Mouse (Mus musculus): Measurements from ENCODE around the gene Leprot. TPM values are rescaled to one million over a fixed set of nuclear protein-coding genes. Genes with fewer than 3 reads are reported as not detected.

Leprot gene
- total and polyA plus RNA-seq, 3 experiments: 51.5 to 51.7 TPM; not detected in 1

- no peak for TF ChIP-seq TCF12 (IDR thresholded peaks at IDR 0.05; ENCODE audit: low read depth, low read length)
- no peaks in the 10 kb centered on the region for H3K79me2 ChIP-seq (ENCODE audit: control insufficient read depth, insufficient read depth, low read length, poor library complexity)
- H3K4me3 ChIP-seq (ENCODE audit: control insufficient read depth in 1 of 2, insufficient read depth in 1 of 2, low read depth in 2 of 2, low read length in 2 of 2): no peak overlapping the region
- H3K4me1 ChIP-seq (ENCODE audit: control insufficient read depth in 1 of 2, insufficient read depth in 2 of 2, low read length in 2 of 2): no peaks in the 10 kb centered on the region
- no peak overlapping the region for H3K27ac ChIP-seq (ENCODE audit: control insufficient read depth, low read depth, low read length)
- no peak overlapping the region for H3K9ac ChIP-seq (ENCODE audit: control insufficient read depth, low read depth, low read length, poor library complexity, severe bottlenecking)
- H3K36me3 ChIP-seq (ENCODE audit: control insufficient read depth in 1 of 2, insufficient read depth in 2 of 2, low read length in 2 of 2): no peaks in the 10 kb centered on the region
- no peaks in the 10 kb centered on the region for H3K9me3 ChIP-seq (replicated peaks; ENCODE audit: insufficient read depth, low read length)
- no peaks in the 10 kb centered on the region for H3K27me3 ChIP-seq (ENCODE audit: control insufficient read depth in 1 of 2, insufficient read depth in 2 of 2, low read length in 2 of 2)
- DNase-seq (ENCODE audit: low read depth, low spot score): no peak
Observed at GRCm38 (mm10) chr4:101689241-101689640, 41.7 kb downstream of the Leprot start.

- H3K79me2 ChIP-seq (ENCODE audit: control insufficient read depth, insufficient read depth, low read length, poor library complexity): no peaks in the 10 kb centered on the region
- no peaks in the 10 kb centered on the region for H3K4me1 ChIP-seq (ENCODE audit: control insufficient read depth in 1 of 2, insufficient read depth in 2 of 2, low read length in 2 of 2)
- H3K27ac ChIP-seq (ENCODE audit: control insufficient read depth, low read depth, low read length): no peak overlapping the region
- no peaks in the 10 kb centered on the region for H3K9me3 ChIP-seq (replicated peaks; ENCODE audit: insufficient read depth, low read length)
- H3K4me3 ChIP-seq (ENCODE audit: control insufficient read depth in 1 of 2, insufficient read depth in 1 of 2, low read depth in 2 of 2, low read length in 2 of 2): no peak overlapping the region
- H3K9ac ChIP-seq (ENCODE audit: control insufficient read depth, low read depth, low read length, poor library complexity, severe bottlenecking): no peak overlapping the region
- no peaks in the 10 kb centered on the region for H3K36me3 ChIP-seq (ENCODE audit: control insufficient read depth in 1 of 2, insufficient read depth in 2 of 2, low read length in 2 of 2)
- TF ChIP-seq SIN3A (IDR thresholded peaks at IDR 0.05; ENCODE audit: low read length) (no peak), POLR2AphosphoS2 (IDR thresholded peaks at IDR 0.05; ENCODE audit: low read length) (no peak), USF1 (IDR thresholded peaks at IDR 0.05; ENCODE audit: low read depth, low read length) (no peak), MYC (IDR thresholded peaks at IDR 0.05; ENCODE audit: low read depth, low read length) (no peak), ZKSCAN1 (IDR thresholded peaks at IDR 0.05; ENCODE audit: low read depth, low read length) (no peak), MAZ (IDR thresholded peaks at IDR 0.05; ENCODE audit: low read depth, low read length) (no peak), CHD2 (IDR thresholded peaks at IDR 0.05; ENCODE audit: low read length) (no peak), BHLHE40 (IDR thresholded peaks at IDR 0.05; ENCODE audit: borderline replicate concordance, low read depth, low read length) (no peak), NRF1 (IDR thresholded peaks at IDR 0.05; ENCODE audit: insufficient read depth, low read depth, low read length, poor library complexity, severe bottlenecking) (no peak), MAFK (IDR thresholded peaks at IDR 0.05; ENCODE audit: borderline replicate concordance, low read depth, low read length) (no peak), ZC3H11A (IDR thresholded peaks at IDR 0.05; ENCODE audit: low read depth, low read length) (no peak)
- no peaks in the 10 kb centered on the region for H3K27me3 ChIP-seq (ENCODE audit: control insufficient read depth in 1 of 2, insufficient read depth in 2 of 2, low read length in 2 of 2)
- no peak for DNase-seq (ENCODE audit: low read depth, low spot score)
Observed at GRCm38 (mm10) chr4:101689645-101690044, 42.1 kb downstream of the Leprot start.

DNA sequence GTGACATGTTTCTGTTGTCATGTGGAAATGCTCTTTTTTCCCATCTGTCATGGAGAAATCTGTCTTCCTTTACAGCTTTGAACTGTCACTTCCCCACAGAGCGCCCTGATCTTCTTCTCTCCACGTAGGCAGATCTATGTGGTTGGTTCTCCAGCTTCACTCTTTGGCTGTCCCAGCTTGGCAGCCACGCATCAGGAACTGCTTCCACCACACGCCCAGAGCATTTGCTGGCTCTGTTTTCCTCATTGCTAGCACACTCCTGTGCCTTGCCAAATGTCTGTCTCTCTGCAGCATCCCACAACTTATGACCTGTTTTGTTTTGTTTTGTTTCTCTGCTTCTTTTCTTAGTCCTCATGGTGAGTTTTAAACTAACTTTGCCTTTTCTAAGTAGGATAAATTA lies 45.4 kb downstream of the Leprot start:
- Histone ChIP-seq H3K9ac (ENCODE audit: control insufficient read depth, low read depth, low read length, poor library complexity, severe bottlenecking) (no peak overlapping the region), H3K27me3 (ENCODE audit: control insufficient read depth in 1 of 2, insufficient read depth in 2 of 2, low read length in 2 of 2) (no peaks in the 10 kb centered on the region), H3K4me3 (ENCODE audit: control insufficient read depth in 1 of 2, insufficient read depth in 1 of 2, low read depth in 2 of 2, low read length in 2 of 2) (no peak overlapping the region), H3K79me2 (ENCODE audit: control insufficient read depth, insufficient read depth, low read length, poor library complexity) (no peaks in the 10 kb centered on the region), H3K9me3 (replicated peaks; ENCODE audit: insufficient read depth, low read length) (no peaks in the 10 kb centered on the region), H3K27ac (ENCODE audit: control insufficient read depth, low read depth, low read length) (no peak overlapping the region), H3K36me3 (ENCODE audit: control insufficient read depth in 1 of 2, insufficient read depth in 2 of 2, low read length in 2 of 2) (no peaks in the 10 kb centered on the region), H3K4me1 (ENCODE audit: control insufficient read depth in 1 of 2, insufficient read depth in 2 of 2, low read length in 2 of 2) (no peaks in the 10 kb centered on the region)
- DNase-seq (ENCODE audit: low read depth, low spot score): no peak
- TF ChIP-seq POLR2AphosphoS5 (IDR thresholded peaks at IDR 0.05; ENCODE audit: borderline replicate concordance, low read depth, low read length) (no peak), CHD2 (IDR thresholded peaks at IDR 0.05; ENCODE audit: low read length) (no peak), MXI1 (IDR thresholded peaks at IDR 0.05; ENCODE audit: low read depth, low read length) (no peak), TAL1 (IDR thresholded peaks at IDR 0.05; ENCODE audit: low read length) (no peak), ETS1 (IDR thresholded peaks at IDR 0.05; ENCODE audit: low read depth, low read length) (no peak), E2F4 (IDR thresholded peaks at IDR 0.05; ENCODE audit: borderline replicate concordance, low read depth, low read length) (no peak), ELF1 (IDR thresholded peaks at IDR 0.05; ENCODE audit: low read depth, low read length) (no peak), ZMIZ1 (IDR thresholded peaks at IDR 0.05; ENCODE audit: low read depth, low read length) (no peak), KAT2A (conservative IDR thresholded peaks at IDR 0.05; ENCODE audit: low read depth, low read length) (no peak), MEF2A (IDR thresholded peaks at IDR 0.05; ENCODE audit: extremely low read depth, insufficient replicate concordance, low read depth, low read length, poor library complexity, severe bottlenecking) (no peak), SMC3 (IDR thresholded peaks at IDR 0.05; ENCODE audit: low read depth, low read length) (no peak), NELFE (IDR thresholded peaks at IDR 0.05; ENCODE audit: low read depth, low read length) (no peak)

All from MEL (cell line).